Mouse (Mus musculus) stomach, embryonic 14.5 days (tissue): Measurements from ENCODE around the gene Pcnx3. TPM values are rescaled to one million over a fixed set of nuclear protein-coding genes. Genes with fewer than 3 reads are reported as not detected.

Experiments used
- ATAC-seq: fragments of 200-750 bp; cut with Nextera tagmentation; 2 replicates; pipeline ENCODE4 v1.8.0; 2017; ENCODE audit warnings: low read depth, moderate TSS enrichment; ENCODE audit not compliant: insufficient number of reproducible peaks, insufficient read depth, low FRiP score
- H3K27ac ChIP-seq: fragments of 300-500 bp; sonication (generic); 2 replicates; pipeline ENCODE4 v1.5.1; 2014; ENCODE audit warnings: mild to moderate bottlenecking, low read length, moderate library complexity, mixed read lengths
- H3K27me3 ChIP-seq: fragments of 300-500 bp; sonication (generic); 2 replicates; pipeline ENCODE4 v1.6.1; 2014; ENCODE audit warnings: low read length, control low read depth, mixed read lengths; ENCODE audit not compliant: control insufficient read depth, insufficient read depth
- H3K36me3 ChIP-seq: fragments of 300-500 bp; sonication (generic); 2 replicates; pipeline ENCODE4 v1.6.1; 2014; ENCODE audit warnings: mild to moderate bottlenecking, control low read depth, low read length, moderate library complexity, mixed read lengths; ENCODE audit not compliant: control insufficient read depth, insufficient read depth
- H3K4me1 ChIP-seq: fragments of 300-500 bp; sonication (generic); 2 replicates; pipeline ENCODE4 v1.6.1; 2014; ENCODE audit warnings: low read length, control low read depth, mixed read lengths; ENCODE audit not compliant: control insufficient read depth, insufficient read depth
- H3K4me2 ChIP-seq: fragments of 300-500 bp; sonication (generic); replicated peaks from 2 replicates; pipeline ENCODE4 v1.6.1; 2014; ENCODE audit warnings: low read depth, low read length, control low read depth
- H3K4me3 ChIP-seq: fragments of 300-500 bp; sonication (generic); 2 replicates; pipeline ENCODE4 v1.5.1; 2014; ENCODE audit warnings: low read depth, low read length, control low read depth
- H3K9ac ChIP-seq: fragments of 300-500 bp; sonication (generic); replicated peaks from 2 replicates; pipeline ENCODE4 v1.6.1; 2014; ENCODE audit warnings: low read depth, mild to moderate bottlenecking, control low read depth, low read length, moderate library complexity, mixed read lengths
- H3K9me3 ChIP-seq: fragments of 300-500 bp; sonication (generic); 2 replicates; pipeline ENCODE4 v1.6.1; 2016; ENCODE audit warnings: low read depth, low read length, control low read depth; ENCODE audit not compliant: control insufficient read depth
- WGBS: fragments of 180-500 bp; shearing (Covaris S2); extraction: QIAGEN DNeasy Blood & Tissue Kit; methylation state at CpG from one replicate; pipeline ENCODE4 v1.1.7; 2014; 5-methylcytosine and 5-hydroxymethylcytosine counted together
- polyA plus RNA-seq: library from polyadenylated mRNA; unstranded; fragments of >200 nt; fragmentation: Nextera tagmentation; extraction: Ambion mirVana; gene quantifications from 2 replicates; pipeline ENCODE4 v1.2.1, GENCODE M21; 2014

Gene Pcnx3
- polyA plus RNA-seq, 1 experiment from 2014 or later, result 32.1 TPM

DNA sequence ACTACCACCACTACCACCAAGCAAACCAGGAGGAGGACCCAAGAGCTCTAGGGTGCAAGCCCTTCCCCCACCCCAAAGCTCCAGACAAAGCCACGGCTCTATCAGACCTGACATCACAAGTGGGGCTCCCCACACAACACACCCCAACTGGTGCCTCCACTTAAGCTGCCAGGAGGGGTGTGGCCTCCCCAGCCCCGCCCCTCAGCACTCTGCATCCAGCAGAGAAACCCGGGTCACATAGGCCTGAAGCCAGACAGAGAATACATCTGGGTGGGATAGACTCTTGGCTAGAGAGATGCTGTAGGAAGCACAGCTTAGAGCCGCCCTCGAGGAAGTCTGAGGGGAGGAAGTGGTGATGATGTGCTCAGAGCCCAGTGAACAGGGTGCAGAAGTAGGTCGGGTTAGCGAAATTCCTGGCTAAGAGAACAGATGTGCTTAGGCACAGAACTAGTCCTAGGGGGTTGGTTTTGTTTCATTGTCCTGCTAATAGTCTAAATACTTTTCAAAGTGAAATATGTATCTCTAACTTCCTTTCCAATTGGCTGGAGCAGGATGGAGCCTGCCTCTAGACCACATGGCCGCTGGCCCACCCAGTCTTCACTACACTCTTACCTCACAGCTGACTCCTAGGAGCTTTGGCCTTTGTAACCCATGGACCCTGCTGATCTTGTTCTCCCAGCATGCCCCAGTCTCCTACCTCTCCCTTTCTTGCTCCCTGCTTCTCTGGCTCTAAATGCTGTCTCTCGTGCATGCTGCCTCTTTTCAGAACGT lies 16.3 kb upstream of the Pcnx3 start:
- H3K9ac ChIP-seq, result no peak overlapping the region
- H3K9me3 ChIP-seq, result no peaks in the 10 kb centered on the region
- H3K4me2 ChIP-seq, result no peak overlapping the region
- peak overlapping the region; percentile 64 for H3K27ac ChIP-seq
- peaks cover 47% of the 10 kb centered on the region for H3K36me3 ChIP-seq
- no peaks in the 10 kb centered on the region for H3K27me3 ChIP-seq
- H3K4me3 ChIP-seq, result no peak overlapping the region
- WGBS, result 29% methylated on average over 10 of the region's 10 CpGs
- peak; percentile 77 for ATAC-seq
- peaks cover 17% of the 10 kb centered on the region; the same call in 1 of the 2 replicates for H3K4me1 ChIP-seq

DNA sequence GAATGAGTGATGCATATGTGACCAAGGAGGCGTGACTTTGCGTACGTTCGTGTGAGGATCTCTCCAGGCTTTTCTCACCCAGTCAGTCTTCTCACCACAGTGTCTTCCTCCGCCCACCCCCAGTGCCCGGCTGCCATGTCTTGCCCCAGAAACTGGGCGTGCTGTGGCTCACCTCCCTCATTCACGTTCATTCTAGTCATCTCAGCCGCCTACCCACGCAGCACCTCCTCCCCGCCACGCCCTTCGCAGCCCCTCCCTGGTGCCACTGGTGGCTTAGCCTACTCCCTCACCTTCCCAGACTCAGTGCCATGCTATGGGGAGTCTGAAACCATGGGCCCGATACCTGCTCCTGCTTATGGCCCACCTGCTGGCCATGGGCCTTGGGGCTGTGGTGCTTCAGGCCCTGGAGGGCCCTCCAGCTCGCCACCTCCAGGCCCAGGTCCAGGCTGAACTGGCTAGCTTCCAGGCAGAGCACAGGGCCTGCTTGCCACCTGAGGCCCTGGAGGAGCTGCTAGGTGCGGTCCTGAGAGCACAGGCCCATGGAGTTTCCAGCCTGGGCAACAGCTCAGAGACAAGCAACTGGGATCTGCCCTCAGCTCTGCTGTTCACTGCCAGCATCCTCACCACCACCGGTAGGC lies 15.6 kb upstream of the Pcnx3 start, which contains the start of gene Kcnk7:
TSS of gene Kcnk7 (plus strand) at position 205 of the 638 bp plus-strand sequence.
- no peak for ATAC-seq
- H3K9ac ChIP-seq, result no peak within 1 kb of the TSS

DNA sequence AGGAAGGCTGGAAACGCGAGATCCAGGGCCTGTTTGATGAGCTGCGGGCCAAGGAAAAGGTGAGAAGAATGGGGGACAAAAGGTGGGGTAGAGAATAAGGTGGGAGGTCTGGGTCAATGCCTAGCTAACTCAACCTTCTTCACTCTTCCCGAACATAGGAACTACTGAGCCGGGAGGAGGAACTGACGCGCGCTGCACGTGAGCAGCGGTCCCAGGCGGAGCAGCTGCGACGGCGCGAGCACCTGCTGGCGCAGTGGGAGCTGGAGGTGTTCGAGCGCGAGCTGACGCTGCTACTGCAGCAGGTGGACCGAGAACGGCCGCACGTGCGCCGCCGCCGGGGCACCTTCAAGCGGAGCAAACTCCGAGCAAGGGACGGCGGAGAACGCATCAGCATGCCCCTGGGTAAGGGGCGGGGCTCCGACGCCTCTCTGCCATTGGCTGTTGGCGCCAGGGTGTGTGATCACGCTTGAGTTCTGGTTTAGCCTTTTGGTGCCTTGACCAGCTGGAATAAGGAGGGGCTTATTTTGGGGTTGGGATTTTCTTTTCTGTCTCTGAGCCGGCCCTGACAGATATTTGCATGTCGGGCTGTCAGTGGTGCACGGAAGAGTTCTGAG lies 7.2 kb upstream of the Pcnx3 start:
- H3K4me3 ChIP-seq, result no peak overlapping the region
- no peak overlapping the region for H3K4me2 ChIP-seq
- H3K27ac ChIP-seq, result no peak overlapping the region
- WGBS, result 34% methylated on average over 41 of the region's 41 CpGs
- 0 out of 2 replicates have a peak, but pooled peaks have one; percentile 28 for ATAC-seq
- H3K9ac ChIP-seq, result no peak overlapping the region
- peaks cover 81% of the 10 kb centered on the region for H3K36me3 ChIP-seq
- H3K9me3 ChIP-seq, result no peaks in the 10 kb centered on the region
- no peaks in the 10 kb centered on the region for H3K27me3 ChIP-seq
- H3K4me1 ChIP-seq, result peaks cover 20% of the 10 kb centered on the region

More for the DNA sequence above, 15.6 kb upstream of the Pcnx3 start, which contains the start of gene Kcnk7:
- H3K36me3 ChIP-seq, result peaks cover 51% of the 10 kb centered on the region
- WGBS, result 58% methylated on average over 17 of the region's 17 CpGs
- H3K27me3 ChIP-seq, result no peaks in the 10 kb centered on the region
- H3K4me3 ChIP-seq, result no peak within 1 kb of the TSS
- no peaks in the 10 kb centered on the region for H3K9me3 ChIP-seq
- no peak within 1 kb of the TSS for H3K4me2 ChIP-seq
- peaks cover 17% of the 10 kb centered on the region; the same call in 1 of the 2 replicates for H3K4me1 ChIP-seq
- H3K27ac ChIP-seq, result peak within 1 kb of the TSS; percentile 64

DNA sequence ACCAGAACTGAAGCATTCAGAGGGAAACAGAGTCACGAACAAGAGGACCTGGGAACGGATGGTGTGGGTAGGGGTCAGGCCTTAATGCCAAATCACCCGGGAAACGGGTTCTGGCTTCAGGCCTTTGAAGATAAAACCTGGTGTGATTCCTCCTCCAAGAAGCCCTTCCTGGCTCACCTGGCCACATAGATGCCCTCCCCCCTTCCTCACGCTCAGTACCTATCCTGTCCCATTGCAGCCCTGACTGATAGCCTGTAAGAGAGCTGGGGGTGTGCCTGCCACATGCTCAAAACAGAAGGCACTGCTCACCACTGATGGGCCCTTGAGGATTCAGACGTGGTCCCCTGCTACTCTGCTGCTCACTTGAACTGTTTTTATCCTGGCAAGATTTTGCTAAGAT lies 5.1 kb upstream of the Pcnx3 start:
- ATAC-seq, result no peak
- H3K4me2 ChIP-seq, result no peak overlapping the region
- peaks cover 27% of the 10 kb centered on the region for H3K4me1 ChIP-seq
- H3K27me3 ChIP-seq, result no peaks in the 10 kb centered on the region
- no peak overlapping the region for H3K27ac ChIP-seq
- H3K36me3 ChIP-seq, result peaks cover 62% of the 10 kb centered on the region
- H3K9me3 ChIP-seq, result no peaks in the 10 kb centered on the region
- no peak overlapping the region for H3K4me3 ChIP-seq
- 81% methylated on average over 6 of the region's 6 CpGs for WGBS
- H3K9ac ChIP-seq, result no peak overlapping the region

DNA sequence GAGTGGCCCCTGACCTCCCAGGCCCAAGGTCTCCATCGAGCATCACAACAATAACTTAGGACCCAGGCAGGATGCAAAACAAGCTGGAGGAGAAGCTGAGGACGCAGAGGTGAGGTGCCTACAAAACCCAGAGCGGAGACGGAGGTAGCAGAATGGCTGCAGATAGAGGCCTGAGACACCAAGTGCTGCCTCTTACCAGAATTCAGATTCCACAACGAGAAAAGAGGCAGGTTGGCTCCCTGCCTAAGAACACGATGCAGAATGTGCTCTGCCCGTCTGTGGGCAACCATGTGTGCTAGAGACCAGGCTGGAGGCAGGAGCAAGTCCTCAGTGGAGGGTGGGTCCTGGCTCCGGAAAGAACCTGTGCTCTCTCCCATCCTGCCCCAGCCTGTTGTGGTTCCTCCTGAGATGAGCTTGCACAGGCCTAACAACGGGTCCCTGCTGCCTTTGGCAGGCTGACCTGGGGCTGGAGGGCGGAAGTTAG lies 4.2 kb upstream of the Pcnx3 start:
- Histone ChIP-seq H3K9me3 (no peaks in the 10 kb centered on the region), H3K4me2 (peak overlapping the region; percentile 98), H3K27me3 (no peaks in the 10 kb centered on the region), H3K4me3 (peak overlapping the region; percentile 2; the same call in 1 of the 2 replicates), H3K27ac (peak overlapping the region; percentile 78; the same call in 1 of the 2 replicates), H3K4me1 (peaks cover 28% of the 10 kb centered on the region), H3K36me3 (peaks cover 55% of the 10 kb centered on the region), H3K9ac (peak overlapping the region; percentile 92; the same call in 1 of the 2 replicates)
- 72% methylated on average over 10 of the region's 10 CpGs for WGBS
- ATAC-seq, result no peak

DNA sequence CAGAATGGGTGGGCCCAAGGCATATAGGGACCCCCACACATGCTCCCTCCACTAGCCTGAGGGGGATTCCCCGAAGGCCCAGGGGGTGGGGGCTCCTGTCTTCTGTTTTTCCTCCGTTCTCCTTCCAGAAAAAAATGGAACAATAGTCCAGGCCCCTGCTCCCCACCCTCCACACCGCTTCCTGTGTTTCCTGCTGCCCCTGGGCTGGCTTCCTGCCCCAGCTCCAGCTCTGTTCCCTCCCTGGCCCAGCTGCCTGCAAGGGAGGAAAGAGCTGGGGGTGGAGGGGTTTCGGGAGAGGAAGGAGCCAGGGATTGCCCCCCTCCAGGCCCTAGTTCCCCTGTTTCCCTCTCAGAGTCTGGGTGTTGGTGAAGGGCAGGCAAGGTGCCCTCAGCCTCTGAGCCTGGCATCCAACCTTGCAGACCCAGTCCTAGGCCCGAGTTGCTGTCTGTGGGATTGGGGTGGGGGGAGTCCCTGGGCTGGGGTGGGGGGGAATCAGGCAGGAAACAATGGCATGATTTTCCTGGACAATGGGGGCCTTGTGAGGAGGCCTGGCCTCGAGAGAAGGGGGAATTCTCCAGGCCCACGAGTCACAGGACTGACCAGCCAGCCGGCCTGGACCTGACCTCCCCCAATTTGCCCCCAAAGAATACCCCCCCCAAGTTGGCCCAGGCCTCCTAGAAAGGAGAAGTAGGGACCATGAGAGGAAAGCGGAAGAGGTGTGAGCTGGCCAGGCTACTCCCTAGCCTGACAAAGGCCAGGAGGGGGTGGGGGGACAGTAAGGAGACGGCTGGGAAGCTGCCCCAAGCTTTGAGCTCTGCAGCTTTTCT lies 3.6 kb upstream of the Pcnx3 start:
- ATAC-seq, result no peak
- Histone ChIP-seq H3K9ac (peak overlapping the region; percentile 92), H3K36me3 (peaks cover 48% of the 10 kb centered on the region), H3K27ac (peak overlapping the region; percentile 78; the same call in 1 of the 2 replicates), H3K4me3 (peak overlapping the region; percentile 97), H3K4me2 (peak overlapping the region; percentile 98), H3K27me3 (no peaks in the 10 kb centered on the region), H3K4me1 (peaks cover 34% of the 10 kb centered on the region), H3K9me3 (no peaks in the 10 kb centered on the region)
- 63% methylated on average over 10 of the region's 10 CpGs for WGBS

DNA sequence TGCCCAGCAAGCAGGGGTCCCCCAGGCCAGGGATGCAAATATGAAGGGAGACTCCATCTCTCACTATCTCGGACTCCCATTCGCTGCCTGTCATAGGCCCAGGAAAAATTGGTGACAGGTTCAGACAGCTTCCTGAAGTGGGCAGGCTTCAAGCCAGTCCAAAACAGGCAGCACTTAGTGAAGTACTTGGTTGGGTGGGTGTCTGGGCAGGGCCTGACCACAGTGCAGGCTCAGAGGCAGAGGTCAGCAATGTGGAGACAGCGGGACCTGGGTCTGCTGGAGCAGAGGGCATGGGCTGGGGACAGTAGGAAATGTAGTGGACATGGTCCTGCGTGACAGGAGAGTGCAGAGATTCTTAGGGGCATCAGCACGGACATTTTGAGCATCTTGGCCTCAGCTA lies 2.9 kb upstream of the Pcnx3 start:
- peak overlapping the region; percentile 78; the same call in 1 of the 2 replicates for H3K27ac ChIP-seq
- H3K4me3 ChIP-seq, result peak overlapping the region; percentile 97
- H3K4me1 ChIP-seq, result peaks cover 36% of the 10 kb centered on the region
- ATAC-seq, result no peak
- 71% methylated on average over 5 of the region's 5 CpGs for WGBS
- H3K4me2 ChIP-seq, result peak overlapping the region; percentile 98
- H3K27me3 ChIP-seq, result no peaks in the 10 kb centered on the region
- H3K36me3 ChIP-seq, result peaks cover 41% of the 10 kb centered on the region
- peak overlapping the region; percentile 92 for H3K9ac ChIP-seq
- H3K9me3 ChIP-seq, result no peaks in the 10 kb centered on the region
